Mouse (Mus musculus) spleen, adult 18-20 months (tissue): ENCODE measurements at regions not wholly inside any gene's neighbourhood (a gene's known extent, or its start where the extent isn't known, plus 50 kb on each side); places are given as distances from the start of the nearest gene placed in this dataset.

Experiments used
- DNase-seq, 2 experiments: peaks; one replicate each; pipeline ENCODE4 v3.0.0; 2022; ENCODE audit warnings: mixed read lengths in 2 of 2

DNA sequence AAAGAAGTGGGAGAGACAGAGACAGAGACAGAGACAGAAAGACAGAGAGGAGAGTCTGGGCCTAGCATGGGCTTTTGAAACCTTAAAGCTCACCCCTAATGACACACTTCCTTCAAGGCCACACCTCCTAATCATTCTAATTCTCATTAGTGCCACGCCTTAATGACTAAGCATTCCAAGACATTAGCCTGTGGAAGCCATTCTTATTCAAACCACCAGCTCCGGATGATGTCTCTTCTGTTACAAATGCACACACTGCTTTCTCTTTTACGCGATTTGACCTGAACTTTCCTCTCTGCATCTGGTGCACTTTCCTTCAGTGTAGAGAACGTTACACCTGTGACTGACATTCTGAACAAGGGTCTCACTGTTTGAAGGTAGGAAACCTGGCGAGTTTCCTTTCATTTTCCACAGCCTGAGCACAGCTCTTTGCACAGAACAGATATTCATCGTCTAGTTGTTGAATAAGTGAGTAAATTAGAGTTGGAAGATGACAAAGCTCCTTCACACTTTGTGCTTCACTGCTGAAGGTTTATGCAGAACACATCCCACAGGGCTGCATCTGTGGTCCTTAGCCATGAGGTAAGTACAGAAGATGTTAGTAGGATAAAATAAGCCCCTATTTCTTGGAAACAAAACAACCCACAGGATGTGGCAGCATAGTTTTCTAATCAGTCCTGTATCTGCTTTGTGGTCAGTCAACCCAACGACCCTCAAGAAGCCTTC is 116.8 kb downstream of the Faxc start:
- no peak for DNase-seq

DNA sequence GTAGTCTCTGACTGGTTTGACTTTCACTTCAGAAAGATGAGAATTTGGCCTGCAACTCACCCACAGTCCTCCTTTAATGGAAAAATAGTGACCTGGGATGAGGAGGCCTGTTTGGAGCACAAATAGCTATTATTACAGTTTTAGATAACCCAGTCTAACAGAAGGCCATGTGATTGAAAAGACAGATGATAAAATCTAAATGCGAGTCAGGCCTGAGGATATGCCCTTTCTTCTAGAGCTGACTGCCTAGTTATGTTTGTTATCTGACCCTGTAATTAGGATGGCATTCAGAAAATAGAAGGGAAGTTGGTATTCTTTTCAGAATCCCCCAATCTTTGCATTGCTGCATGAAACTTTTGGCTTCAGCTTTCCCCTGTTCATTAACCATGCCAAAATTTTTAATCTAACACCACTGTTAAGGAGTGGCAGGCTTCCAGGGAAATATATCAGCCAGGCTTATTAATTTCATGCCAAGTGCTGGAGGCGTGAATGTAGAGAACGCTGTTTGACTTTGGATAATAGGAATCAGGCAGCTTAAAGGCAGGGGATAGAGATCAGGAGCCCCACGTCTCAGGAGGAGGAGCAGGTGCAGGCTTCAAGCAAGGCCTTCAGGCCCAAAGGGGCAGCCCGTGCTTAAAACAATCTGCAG is 135.8 kb downstream of the Faxc start:
- DNase-seq: no peak

DNA sequence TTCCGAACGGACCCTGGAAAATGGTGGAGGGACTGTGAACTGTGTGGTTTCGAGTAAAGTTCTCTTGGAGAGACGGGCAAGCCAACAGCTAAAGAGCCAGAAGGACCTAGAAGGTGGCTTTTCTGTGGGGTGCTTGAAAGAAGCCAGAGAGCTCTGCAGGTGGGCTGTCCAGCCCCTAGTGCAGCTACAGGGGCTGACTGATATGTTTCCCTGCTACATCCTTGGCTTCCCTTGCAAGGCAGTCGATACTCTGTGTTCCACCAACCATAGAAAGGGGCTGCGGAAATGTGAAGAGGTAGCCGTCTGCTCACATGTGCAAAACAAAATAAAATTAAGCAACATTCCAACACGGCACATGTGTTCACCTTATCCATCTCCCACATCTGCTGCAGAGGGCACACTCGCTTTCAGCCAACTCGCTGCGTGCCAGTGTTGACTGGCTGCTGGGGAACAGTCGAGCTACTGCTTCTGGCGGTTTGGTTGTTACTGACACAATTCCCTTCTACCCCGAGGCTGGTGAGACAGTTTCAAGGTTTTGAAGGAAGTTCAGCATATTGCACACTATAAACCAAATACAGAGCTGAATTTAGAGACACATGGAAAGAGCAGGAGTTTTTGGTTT is 136.7 kb downstream of the Faxc start:
- no peak for DNase-seq

- no peak for DNase-seq
Observed at GRCm38 (mm10) chr4:22088209-22088787, 157.2 kb downstream of the Faxc start.

- no peak for DNase-seq
Observed at GRCm38 (mm10) chr4:22089637-22090041, 158.5 kb downstream of the Faxc start.

DNA sequence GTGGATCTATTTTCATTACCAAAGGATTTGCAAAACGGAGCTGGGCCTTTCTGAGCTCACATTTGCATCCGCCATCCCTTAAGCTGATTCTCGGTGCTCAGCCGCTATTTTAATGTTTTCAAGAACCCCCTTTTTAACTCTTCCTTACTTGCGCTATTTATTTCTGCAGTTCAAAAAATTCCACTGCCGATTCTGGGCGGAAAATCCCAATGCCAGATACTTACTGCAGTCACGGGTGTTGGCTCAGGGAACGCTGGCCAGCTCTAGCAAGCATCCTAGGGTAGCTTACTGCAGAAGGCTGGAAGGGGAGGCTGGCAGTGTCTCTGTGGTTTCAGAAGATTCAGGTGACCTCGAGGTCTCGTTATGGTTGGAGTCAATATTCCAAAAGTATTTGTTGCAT is 159.4 kb downstream of the Faxc start:
- no peak for DNase-seq

DNA sequence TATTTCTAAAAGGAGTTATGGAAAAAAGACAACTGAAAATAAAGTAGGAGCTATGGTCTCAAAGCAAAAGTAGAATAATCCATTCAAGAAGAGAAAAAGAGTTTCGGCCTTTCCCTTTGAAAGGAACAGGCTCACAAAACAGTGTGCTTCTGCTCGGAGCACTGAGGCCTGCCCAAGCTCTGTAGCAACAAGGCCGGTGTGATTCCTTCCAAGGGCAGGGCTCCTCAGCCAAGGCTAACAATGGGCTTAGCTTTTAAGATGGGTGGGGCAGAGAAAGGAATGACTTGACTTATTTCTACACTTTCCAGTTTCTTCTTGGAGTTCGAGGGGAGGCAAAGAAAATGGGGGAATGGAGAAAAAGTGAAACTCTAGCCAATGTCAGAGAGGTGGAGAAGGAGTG is 161.4 kb downstream of the Faxc start:
- no peak for DNase-seq

DNA sequence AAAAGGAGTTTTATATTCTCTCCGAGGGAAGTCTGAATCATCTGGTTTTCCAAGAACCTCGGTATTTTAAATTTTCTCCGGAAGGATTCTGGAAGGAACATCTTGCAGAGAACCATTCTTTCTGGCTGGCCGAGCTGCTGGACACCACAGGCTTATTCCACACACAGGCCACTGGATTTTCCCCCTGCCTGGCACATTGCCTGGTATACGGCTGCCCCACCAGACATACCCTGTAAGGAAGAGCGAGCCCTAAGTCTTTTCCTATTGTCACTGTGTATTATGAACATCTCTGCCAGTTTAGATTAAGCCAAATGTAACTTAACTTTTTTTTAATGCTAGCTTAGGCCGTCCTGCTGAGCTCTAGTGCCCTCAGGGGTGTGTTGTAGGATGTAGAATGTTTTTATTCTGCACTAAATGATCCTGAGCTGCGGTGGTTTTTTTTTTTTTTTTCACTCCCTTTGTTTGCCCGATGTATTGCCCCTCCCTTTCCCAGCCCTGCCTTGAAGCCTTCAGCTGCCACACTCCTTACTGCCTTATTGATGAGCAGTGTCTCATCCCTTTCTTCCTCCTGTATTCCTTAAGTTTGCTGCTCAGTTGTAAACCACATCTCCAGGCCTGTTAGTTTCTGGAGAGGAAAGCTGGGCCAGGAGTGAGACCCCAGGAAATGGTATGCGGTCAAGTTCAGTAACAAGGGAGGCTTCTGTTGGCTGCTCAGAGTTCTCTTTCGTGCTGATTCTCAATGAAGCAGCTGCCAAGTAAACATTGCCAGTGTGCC is 164.3 kb downstream of the Faxc start:
- no peak for DNase-seq

- DNase-seq: no peak
Observed at GRCm38 (mm10) chr4:22098605-22099004, 167.5 kb downstream of the Faxc start.

GRCm38 (mm10) chr4:22102478-22102877 is 171.3 kb downstream of the Faxc start:
- DNase-seq: no peak

- no peak for DNase-seq
Observed at GRCm38 (mm10) chr4:22103001-22103587, 172.0 kb downstream of the Faxc start.

- no peak for DNase-seq
Observed at GRCm38 (mm10) chr4:22106883-22107282, 175.8 kb downstream of the Faxc start.

GRCm38 (mm10) chr4:22109410-22109809 is 178.3 kb downstream of the Faxc start:
- no peak for DNase-seq

DNA sequence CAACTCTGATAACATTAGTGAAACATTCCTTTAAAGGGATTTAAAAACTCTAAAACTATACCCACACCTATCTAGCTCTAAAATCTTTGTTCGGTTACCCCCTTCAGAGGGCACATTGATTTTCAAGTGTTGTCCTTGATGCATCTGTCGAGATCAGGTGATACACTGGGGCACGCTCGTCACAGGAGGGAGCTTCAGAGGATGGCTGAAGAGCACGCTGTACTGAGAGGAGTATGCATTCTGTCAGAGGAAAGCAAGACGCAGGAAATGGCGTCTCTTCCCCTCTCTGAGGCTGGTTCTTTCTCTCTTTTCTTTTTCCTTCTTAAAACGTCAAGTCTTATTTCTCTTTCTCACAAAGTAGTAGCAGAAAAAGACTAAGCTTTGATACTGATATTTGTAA is 179.3 kb downstream of the Faxc start:
- no peak for DNase-seq

DNA sequence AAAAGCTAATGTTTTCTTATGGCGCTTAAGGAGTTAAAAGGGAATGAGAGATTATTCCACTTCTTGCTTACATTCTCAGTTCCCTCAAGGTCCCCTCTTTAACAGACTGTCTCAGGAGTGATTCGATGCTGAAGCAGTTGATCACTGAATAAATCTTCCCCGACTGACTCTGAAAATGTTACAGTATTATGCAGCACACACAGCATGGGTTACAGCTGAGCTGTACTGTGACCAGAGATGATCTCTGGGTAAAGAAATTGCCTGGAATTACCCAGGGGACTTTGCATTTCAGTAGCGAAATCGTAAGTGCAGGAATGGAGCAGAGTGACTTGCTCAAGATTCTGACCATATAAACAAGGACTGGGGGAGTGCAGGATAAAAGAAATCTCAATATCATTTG is 181.1 kb downstream of the Faxc start:
- no peak for DNase-seq

GRCm38 (mm10) chr4:22114451-22114850 is 183.3 kb downstream of the Faxc start:
- DNase-seq: no peak

DNA sequence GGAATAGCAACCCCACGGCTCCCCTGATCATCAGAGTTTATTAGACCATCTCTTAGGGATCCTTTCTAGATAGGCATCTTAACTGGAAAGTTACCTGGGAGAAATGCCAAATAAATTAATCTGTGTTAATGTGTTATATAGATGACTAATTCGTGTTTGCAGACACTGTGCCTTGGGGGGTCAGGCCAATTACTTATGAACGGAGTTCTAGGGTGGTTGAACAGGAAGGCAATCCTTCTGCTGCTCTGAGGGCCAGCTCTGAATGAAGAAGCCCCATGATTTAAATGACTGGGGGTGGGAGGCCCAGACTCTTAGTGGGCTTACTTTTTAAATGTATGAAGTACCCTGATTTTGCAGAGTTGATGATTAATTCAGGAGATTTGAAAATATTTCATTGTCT is 188.7 kb downstream of the Faxc start:
- no peak for DNase-seq

- no peak for DNase-seq
Observed at GRCm38 (mm10) chr4:22120953-22121352, 189.8 kb downstream of the Faxc start.

DNA sequence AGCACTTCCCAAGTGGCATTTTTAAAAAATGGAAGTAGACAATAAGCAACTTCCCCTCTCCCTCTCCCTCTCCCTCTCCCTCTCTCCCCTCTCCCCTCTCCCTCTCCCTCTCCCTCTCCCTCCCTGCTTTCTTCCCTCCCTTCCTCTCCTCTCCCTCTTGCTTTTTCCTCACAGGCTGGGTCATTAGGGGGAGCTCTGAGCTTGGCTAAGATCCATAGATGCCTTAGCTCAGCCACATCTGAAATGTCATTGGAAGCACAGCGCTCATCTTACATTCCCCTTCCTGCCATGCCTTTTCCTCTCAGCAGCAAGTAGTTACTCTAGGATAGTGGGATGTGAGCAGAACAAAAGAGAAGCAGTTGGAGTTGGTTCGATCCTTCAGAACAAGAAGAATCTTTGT is 190.3 kb downstream of the Faxc start:
- no peak for DNase-seq

DNA sequence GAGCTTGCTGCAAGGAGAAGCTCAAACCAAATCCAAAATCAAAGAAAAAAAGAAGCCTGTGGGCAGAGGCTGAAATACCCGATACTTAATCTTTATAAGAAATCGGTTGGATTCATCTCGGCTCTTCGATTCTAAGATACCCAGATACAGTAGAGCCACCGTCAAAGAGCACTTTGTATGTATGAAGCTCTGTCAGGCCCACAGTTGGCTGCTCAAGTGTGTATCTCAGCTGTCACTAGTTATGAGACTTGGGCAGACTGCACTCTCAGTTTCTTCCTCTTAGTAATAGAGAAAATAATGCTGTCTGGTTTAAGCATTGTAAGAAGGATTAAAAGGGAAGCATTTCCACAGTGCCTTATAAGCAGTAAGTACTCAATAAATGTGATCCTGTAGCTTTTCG is 193.7 kb downstream of the Faxc start:
- DNase-seq: no peak

GRCm38 (mm10) chr4:22130511-22130910 is 199.4 kb downstream of the Faxc start:
- DNase-seq: no peak
